Mouse (Mus musculus): ENCODE results near the gene Chd9. TPM values are rescaled to one million over a fixed set of nuclear protein-coding genes. Genes with fewer than 3 reads are reported as not detected.

The Chd9 gene
- polyA plus RNA-seq, 1 experiment: 882 TPM

DNA sequence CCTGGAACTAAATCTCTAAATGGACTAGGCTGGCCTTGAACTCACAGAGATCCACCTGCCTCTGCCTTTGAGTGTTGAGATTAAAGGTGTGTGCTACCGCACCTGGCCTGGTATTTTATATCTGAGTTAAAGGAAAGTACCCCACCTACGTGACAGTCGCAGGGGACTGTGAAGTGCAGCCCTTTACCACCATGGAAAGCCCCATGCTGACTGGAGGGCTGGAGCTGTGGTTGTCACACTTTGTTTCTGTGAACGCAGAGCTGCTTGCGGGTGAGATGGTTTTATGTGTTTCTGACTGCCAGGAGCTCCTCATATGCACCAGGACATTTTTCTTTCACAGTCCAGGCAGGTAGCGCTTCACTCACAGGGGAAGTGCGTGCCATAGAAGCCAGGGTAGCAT lies 260.3 kb downstream of the Chd9 start:
- 94% methylated on average over 7 of the region's 7 CpGs for WGBS
- DNase-seq: no peak
- H3K27ac ChIP-seq (ENCODE audit: insufficient read depth, low read length): no peak overlapping the region
- no peaks in the 10 kb centered on the region for H3K4me1 ChIP-seq (ENCODE audit: control insufficient read depth, insufficient read depth, low read length)
- TF ChIP-seq CTCF (IDR thresholded peaks at IDR 0.05; ENCODE audit: borderline replicate concordance, insufficient read depth, low read depth, low read length) (no peak), POLR2A (IDR thresholded peaks at IDR 0.05; ENCODE audit: borderline replicate concordance, insufficient read depth, low read length) (no peak)
- no peaks in the 10 kb centered on the region for H3K27me3 ChIP-seq (ENCODE audit: control insufficient read depth, insufficient read depth, low read length)
- no peak overlapping the region for H3K4me3 ChIP-seq (replicated peaks; ENCODE audit: insufficient read depth, low read depth, low read length)

DNA sequence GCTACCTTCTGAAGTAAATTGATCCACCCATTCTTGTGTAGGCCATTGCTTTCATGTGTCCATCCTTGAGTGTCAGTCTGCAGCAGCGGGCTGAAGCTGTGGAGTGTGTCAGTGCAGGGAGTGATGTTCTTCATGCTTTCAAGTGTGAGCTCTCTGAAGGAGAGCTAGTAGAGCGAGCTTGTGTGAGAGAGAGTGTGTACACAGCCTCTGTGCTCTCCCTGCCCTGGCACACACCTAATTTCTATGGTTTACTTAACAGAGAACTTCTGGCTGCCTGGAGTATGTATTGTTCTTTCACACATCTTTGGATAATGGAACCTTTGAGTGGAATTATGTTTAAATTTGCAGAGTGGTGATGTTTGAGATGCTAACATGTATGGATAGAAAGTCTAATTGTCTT lies 261.4 kb downstream of the Chd9 start:
- Histone ChIP-seq H3K4me3 (replicated peaks; ENCODE audit: insufficient read depth, low read depth, low read length) (no peak overlapping the region), H3K27me3 (ENCODE audit: control insufficient read depth, insufficient read depth, low read length) (no peaks in the 10 kb centered on the region), H3K4me1 (ENCODE audit: control insufficient read depth, insufficient read depth, low read length) (no peaks in the 10 kb centered on the region), H3K27ac (ENCODE audit: insufficient read depth, low read length) (no peak overlapping the region)
- 94% methylated on average over 2 of the region's 2 CpGs for WGBS
- no peak for TF ChIP-seq CTCF (IDR thresholded peaks at IDR 0.05; ENCODE audit: borderline replicate concordance, insufficient read depth, low read depth, low read length)
- no peak for TF ChIP-seq POLR2A (IDR thresholded peaks at IDR 0.05; ENCODE audit: borderline replicate concordance, insufficient read depth, low read length)
- DNase-seq: no peak

DNA sequence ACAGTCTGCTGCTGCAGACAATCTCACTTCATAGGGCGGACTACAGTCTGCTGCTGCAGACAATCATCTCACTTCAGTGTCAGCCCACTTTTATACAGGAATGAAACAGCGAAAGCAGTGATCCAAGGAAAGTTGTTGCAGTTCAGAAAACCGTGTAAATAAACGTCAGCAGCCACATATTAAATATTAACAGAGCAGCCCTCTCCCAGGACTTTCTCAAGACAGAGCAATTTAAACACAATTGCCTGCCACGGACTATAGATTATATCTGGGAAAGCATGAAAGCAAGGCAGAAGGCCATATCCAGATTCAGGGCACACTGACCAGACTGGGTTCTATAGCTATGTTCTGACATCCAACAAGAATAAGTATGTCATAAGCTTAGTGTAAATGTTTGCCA lies 266.0 kb downstream of the Chd9 start:
- 93% methylated on average over 5 of the region's 5 CpGs for WGBS
- H3K4me1 ChIP-seq (ENCODE audit: control insufficient read depth, insufficient read depth, low read length): no peaks in the 10 kb centered on the region
- H3K27ac ChIP-seq (ENCODE audit: insufficient read depth, low read length): no peak overlapping the region
- TF ChIP-seq POLR2A (IDR thresholded peaks at IDR 0.05; ENCODE audit: borderline replicate concordance, insufficient read depth, low read length): no peak
- TF ChIP-seq CTCF (IDR thresholded peaks at IDR 0.05; ENCODE audit: borderline replicate concordance, insufficient read depth, low read depth, low read length): no peak
- H3K4me3 ChIP-seq (replicated peaks; ENCODE audit: insufficient read depth, low read depth, low read length): no peak overlapping the region
- H3K27me3 ChIP-seq (ENCODE audit: control insufficient read depth, insufficient read depth, low read length): no peaks in the 10 kb centered on the region
- DNase-seq: no peak

DNA sequence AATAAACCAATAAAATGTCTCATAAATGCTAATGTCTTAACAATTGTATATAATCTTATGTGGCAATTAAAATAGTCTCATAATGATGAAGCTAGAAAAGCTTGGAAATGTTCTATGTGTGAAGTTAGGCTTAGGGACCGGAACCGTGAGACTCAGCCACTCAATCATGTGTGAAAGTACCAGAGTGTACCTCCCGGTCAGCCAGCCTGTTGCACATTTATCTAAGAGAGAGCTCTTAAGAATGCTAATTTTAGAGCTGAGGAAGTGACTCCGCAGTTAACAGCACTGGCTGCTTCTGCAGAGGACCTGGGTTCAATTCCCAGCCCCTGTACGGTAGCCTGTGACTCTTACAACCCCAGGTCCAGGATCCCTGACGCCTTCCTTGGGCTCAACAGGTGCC lies 270.0 kb downstream of the Chd9 start:
- DNase-seq: no peak
- no peak overlapping the region for H3K27ac ChIP-seq (ENCODE audit: insufficient read depth, low read length)
- H3K4me3 ChIP-seq (replicated peaks; ENCODE audit: insufficient read depth, low read depth, low read length): no peak overlapping the region
- no peak for TF ChIP-seq POLR2A (IDR thresholded peaks at IDR 0.05; ENCODE audit: borderline replicate concordance, insufficient read depth, low read length)
- no peak for TF ChIP-seq CTCF (IDR thresholded peaks at IDR 0.05; ENCODE audit: borderline replicate concordance, insufficient read depth, low read depth, low read length)
- H3K27me3 ChIP-seq (ENCODE audit: control insufficient read depth, insufficient read depth, low read length): no peaks in the 10 kb centered on the region
- no peaks in the 10 kb centered on the region for H3K4me1 ChIP-seq (ENCODE audit: control insufficient read depth, insufficient read depth, low read length)
- WGBS: 91% methylated on average over 6 of the region's 6 CpGs

Other genes with a start within 250 kb of the Chd9 start
- 7.3 and 9.9 TPM in 2 replicates for gene Gm19935, start 11.0 kb upstream of the Chd9 start, polyA plus RNA-seq (2012; rRNA removed)
- gene Rbl2, start 241.7 kb downstream of the Chd9 start, polyA plus RNA-seq (2012; rRNA removed): 38.1 and 39.5 TPM in 2 replicates

Data from cerebellum, adult 2 months (tissue).